Mouse (Mus musculus) bone marrow, adult 2 months (tissue): ENCODE results near the gene Gp5. TPM values are rescaled to one million over a fixed set of nuclear protein-coding genes. Genes with fewer than 3 reads are reported as not detected.

Experiments
- H3K27ac ChIP-seq: fragments of 200-500 bp; 2 replicates; pipeline ENCODE4 v1.5.1; 2012; ENCODE audit warnings: low read depth, mild to moderate bottlenecking, control low read depth, inconsistent platforms, low read length; ENCODE audit not compliant: control insufficient read depth, poor library complexity, insufficient read depth
- H3K4me1 ChIP-seq: fragments of 200-500 bp; 2 replicates; pipeline ENCODE4 v1.6.1; 2011; ENCODE audit warnings: low read length; ENCODE audit not compliant: control insufficient read depth, insufficient read depth
- H3K4me3 ChIP-seq: fragments of 200-500 bp; replicated peaks from 2 replicates; pipeline ENCODE3; 2011; ENCODE audit warnings: mild to moderate bottlenecking, low read depth, low read length, control low read depth; ENCODE audit not compliant: control insufficient read depth
- CTCF ChIP-seq: fragments of 200-500 bp; IDR thresholded peaks from 2 replicates; pipeline ENCODE4 v1.5.1; 2011; ENCODE audit warnings: low read length, control low read depth; ENCODE audit not compliant: control insufficient read depth, insufficient read depth
- POLR2A ChIP-seq: fragments of 200-500 bp; IDR thresholded peaks from 2 replicates; pipeline ENCODE4 v1.6.1; 2011; ENCODE audit warnings: low read depth, mild to moderate bottlenecking, control low read depth, low read length, borderline replicate concordance; ENCODE audit not compliant: control insufficient read depth
- WGBS: fragments of 180-500 bp; shearing (Covaris S2); methylation state at CpG from one replicate; pipeline ENCODE4 v1.1.7; 2018; 5-methylcytosine and 5-hydroxymethylcytosine counted together
- polyA plus RNA-seq: library from polyadenylated mRNA; stranded (reverse); fragments of >200 nt; gene quantifications from 2 replicates; pipeline ENCODE4 v1.2.4, GENCODE M21; 2011; ENCODE audit warnings: low replicate concordance; ENCODE audit not compliant: missing spikeins, insufficient read depth, insufficient read length

Gp5 gene
- polyA plus RNA-seq, 1 experiment = 84.2 TPM

DNA sequence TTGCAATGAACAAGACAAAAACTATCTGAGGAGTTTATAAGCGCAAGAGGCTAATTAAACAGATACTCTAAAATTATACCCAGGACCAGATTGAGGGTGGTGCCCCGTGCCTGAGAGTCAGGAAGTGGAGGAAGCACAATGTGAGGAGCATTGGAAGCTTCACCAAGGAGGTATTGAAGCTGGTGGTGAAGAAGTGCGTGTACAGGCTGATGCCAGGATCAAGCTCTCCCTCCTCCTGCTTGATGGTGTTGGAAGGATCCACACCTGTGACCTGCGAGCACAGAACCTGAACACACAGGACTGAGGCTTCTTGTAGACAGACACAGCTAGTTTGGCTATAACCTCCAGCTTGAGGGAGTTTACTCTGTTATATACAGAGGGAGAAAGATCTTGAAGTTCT is 4.5 kb downstream of the Gp5 start:
- Histone ChIP-seq H3K27ac (no peak overlapping the region), H3K4me3 (no peak overlapping the region), H3K4me1 (peaks cover 5% of the 10 kb centered on the region)
- 75% methylated on average over 4 of the region's 4 CpGs for WGBS
- TF ChIP-seq POLR2A = no peak
- no peak for TF ChIP-seq CTCF

DNA sequence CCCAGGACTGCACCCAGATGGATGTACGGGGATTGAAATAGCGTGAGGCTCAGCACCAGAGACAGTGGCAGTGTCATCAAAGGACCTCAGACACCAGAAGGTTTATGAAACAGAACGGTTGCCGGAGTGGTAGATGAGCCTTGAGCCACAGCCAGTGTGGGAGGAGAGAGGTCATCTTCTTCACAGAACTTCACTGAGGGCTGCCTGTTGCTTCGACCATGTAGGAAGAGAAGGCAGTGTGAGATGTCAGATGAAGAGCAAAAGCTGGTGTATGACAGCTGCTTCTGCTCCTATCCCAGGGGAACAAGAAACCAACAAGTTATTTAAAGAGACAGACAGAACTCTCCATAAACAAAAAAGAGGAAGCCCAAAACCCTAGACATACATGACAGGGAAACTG is 6.3 kb downstream of the Gp5 start:
- H3K27ac ChIP-seq = no peak overlapping the region
- TF ChIP-seq POLR2A (no peak), CTCF (no peak)
- H3K4me1 ChIP-seq = no peaks in the 10 kb centered on the region; the same call in 1 of the 2 replicates
- H3K4me3 ChIP-seq = no peak overlapping the region
- 59% methylated on average over 5 of the region's 5 CpGs for WGBS

DNA sequence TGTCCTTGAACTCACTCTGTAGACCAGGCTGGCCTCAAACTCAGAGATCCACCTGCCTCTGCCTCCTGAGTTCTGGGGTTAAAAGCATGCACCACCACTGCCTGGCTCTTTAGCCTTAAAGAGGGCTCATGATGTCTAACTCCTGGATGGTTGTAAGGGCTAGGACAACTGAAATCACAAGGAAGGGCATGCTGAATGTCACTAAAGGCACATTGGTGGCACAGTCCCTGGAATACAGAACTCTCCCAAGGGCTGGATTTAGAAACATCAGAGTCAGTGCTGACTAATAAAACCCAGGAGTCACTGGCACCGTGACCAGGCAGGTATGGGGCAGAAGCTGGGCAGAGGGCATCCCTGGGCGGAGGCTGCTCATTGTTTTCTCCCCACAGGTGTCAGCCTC is 7.2 kb downstream of the Gp5 start:
- WGBS = 77% methylated on average over 2 of the region's 2 CpGs
- Histone ChIP-seq H3K4me1 (no peaks in the 10 kb centered on the region; the same call in 1 of the 2 replicates), H3K27ac (no peak overlapping the region), H3K4me3 (no peak overlapping the region)
- no peak for TF ChIP-seq CTCF
- no peak for TF ChIP-seq POLR2A

DNA sequence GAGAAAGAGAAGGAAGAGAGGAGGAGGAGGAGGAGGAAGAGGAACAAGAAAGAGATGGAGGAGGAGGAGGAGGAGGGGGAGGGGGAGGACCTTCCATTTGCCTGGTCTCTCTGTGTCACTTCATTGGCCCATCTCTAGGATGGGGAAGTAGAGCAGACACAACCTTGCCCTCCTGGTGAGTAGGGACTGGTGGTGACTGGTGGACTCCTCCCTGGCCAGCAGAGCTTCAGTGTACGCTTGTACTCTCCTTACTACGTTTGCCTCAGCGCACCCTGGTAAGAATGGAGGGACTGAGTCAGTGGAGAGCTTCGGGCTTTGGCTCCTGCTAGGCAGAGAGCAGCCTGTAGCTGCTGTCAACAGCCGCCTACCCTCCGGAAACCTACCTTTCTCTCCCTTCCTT is 7.9 kb downstream of the Gp5 start:
- Histone ChIP-seq H3K4me3 (no peak overlapping the region), H3K27ac (no peak overlapping the region), H3K4me1 (no peaks in the 10 kb centered on the region)
- TF ChIP-seq CTCF = no peak
- TF ChIP-seq POLR2A = no peak
- WGBS = 82% methylated on average over 6 of the region's 6 CpGs

DNA sequence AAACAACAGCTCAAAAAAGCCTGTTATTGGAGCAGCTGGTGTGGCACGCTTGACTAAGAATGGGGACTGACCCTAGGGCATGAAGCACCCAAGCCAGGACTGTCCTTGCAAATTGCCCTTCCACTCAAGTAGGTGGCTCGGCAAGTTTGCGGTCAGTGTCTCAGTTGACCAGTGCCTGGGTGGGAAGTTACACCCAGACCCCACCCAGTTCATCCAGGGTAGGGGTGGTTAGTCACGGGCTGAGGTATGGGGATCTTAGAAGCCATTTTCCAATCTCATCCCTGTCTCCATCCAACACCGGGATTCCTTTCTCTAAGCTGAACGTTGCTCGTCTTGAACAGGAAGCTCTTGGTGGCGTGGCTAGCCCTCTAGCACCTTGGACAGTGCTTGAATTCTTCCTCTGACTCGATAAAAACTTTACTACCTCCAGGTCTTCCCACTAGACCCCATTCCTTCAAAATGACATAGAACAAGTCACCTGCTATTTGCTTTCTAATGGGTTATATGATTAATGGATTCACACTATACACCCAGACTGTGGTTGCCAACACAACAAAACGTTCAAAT is 10.8 kb downstream of the Gp5 start:
- 51% methylated on average over 10 of the region's 10 CpGs for WGBS

DNA sequence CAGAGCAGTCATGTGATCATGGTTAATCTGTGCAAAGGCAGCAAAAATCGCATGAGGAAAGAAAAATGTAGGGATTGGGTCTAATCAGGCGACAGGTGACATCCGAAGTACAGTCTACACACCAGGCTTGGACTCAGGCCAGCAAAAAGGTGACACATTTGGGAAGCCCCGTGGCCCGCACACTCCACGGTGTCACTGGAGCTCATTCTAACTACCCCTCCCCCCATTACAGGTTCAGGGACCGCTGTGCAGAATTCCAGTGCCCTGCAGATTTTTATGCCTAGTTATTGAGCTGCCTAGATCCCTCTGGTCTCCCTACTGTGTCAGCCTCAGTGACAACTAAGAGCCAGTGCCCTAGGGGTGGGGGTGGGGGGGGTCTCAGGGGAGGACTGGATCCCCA is 13.1 kb downstream of the Gp5 start:
- TF ChIP-seq CTCF = no peak
- TF ChIP-seq POLR2A = no peak

More for the DNA sequence above, 10.8 kb downstream of the Gp5 start:
- Histone ChIP-seq H3K4me3 (no peak overlapping the region), H3K4me1 (no peaks in the 10 kb centered on the region), H3K27ac (no peak overlapping the region)
- TF ChIP-seq POLR2A = no peak

DNA sequence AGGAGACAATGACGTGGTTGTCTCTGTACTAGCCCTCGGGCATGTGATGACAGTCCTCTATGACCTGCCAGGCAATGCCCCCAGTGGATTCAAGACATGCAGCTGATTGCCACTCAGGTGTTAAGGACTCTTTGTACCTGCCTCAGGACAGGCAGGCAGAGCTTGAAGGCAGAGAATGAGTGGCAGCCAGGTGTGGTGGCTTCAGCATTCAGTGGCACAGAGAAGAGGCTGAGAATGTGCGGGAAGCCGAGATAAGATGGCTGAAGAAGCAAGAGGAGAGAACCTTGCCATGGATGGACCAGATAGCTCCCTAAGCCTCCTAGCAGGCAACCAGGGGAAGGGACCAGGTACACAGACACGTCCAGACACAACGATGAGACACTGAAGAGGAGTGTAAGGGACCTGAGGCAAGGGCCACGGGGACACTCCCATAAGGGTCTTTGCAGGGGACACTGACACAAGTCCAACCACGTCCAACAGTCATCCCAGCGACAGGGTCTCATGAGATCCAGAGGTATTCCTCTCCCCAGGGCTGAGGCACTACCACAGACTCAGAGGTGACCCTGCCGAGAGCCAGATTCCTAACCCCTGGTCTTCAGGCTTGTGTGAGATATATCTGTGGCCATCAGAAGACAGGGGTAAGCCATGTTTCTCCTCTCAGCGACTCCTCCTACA is 13.8 kb downstream of the Gp5 start:
- WGBS = 85% methylated on average over 11 of the region's 11 CpGs
- Histone ChIP-seq H3K4me3 (no peak overlapping the region), H3K27ac (no peak overlapping the region), H3K4me1 (no peaks in the 10 kb centered on the region)
- TF ChIP-seq POLR2A (no peak), CTCF (no peak)

More for the DNA sequence above, 13.1 kb downstream of the Gp5 start:
- H3K4me1 ChIP-seq = no peaks in the 10 kb centered on the region
- H3K4me3 ChIP-seq = no peak overlapping the region
- no peak overlapping the region for H3K27ac ChIP-seq
- 84% methylated on average over 7 of the region's 7 CpGs for WGBS

DNA sequence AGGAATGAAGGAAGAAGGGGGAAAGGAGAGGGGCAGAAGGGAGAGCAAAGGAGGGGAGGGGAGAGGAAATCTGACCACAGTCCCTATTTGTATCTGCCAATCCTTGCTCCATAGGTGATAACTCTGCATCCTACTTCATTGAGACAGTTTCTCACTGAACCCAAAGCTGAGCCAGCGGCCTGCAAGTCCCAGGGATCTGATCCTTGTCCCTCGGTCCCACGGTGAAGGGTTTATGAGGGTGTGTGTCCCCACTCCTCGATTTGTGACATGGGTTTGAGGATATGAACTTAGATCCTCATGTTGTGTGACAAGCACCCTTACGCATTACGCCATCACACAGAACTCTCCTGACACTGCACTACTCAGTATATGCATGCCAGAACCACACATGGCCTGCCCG is 15.5 kb downstream of the Gp5 start:
- WGBS = 66% methylated on average over 7 of the region's 7 CpGs
- Histone ChIP-seq H3K27ac (no peak overlapping the region), H3K4me3 (no peak overlapping the region), H3K4me1 (no peaks in the 10 kb centered on the region)
- TF ChIP-seq CTCF (no peak), POLR2A (no peak)

DNA sequence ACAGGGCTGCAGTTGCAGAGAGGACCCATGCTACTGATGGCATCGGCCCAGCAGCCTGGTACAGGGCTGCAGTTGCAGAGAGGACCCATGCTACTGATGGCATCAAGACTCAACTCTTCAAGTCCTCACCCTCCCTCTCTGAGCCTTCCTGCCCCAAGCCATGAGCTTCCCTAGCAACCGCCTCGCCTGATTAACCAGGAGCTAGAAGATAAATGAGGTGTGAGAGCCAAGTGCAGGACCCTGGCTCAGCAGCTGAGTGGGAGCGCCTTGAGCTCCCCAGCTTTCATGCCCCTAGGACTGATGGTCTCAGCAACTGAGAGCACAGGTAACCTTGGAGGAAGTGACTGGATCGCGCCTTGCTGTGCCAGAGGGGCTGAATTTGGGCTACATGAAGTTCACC is 20.1 kb downstream of the Gp5 start:
- 73% methylated on average over 6 of the region's 6 CpGs for WGBS
- no peaks in the 10 kb centered on the region for H3K4me1 ChIP-seq
- no peak for TF ChIP-seq CTCF
- TF ChIP-seq POLR2A = no peak
- H3K27ac ChIP-seq = no peak overlapping the region
- H3K4me3 ChIP-seq = no peak overlapping the region
